Mouse (Mus musculus): ENCODE results near the gene Crybb1. TPM values are rescaled to one million over a fixed set of nuclear protein-coding genes. Genes with fewer than 3 reads are reported as not detected.

Gene Crybb1
- total and polyA plus RNA-seq, 2 experiments, result not detected

GRCm38 (mm10) chr5:112284203-112284582, 28.6 kb downstream of the Crybb1 start:
- TF ChIP-seq POLR2A (IDR thresholded peaks at IDR 0.05; ENCODE audit: extremely low read depth, insufficient read depth, low read length), result no peak
- no peaks in the 10 kb centered on the region for H3K36me3 ChIP-seq (ENCODE audit: control insufficient read depth, insufficient read depth, low read length)
- no peaks in the 10 kb centered on the region for H3K27me3 ChIP-seq (ENCODE audit: control insufficient read depth, insufficient read depth, low read length)
- no peak overlapping the region for H3K9ac ChIP-seq (ENCODE audit: low read depth, low read length)
- peak overlapping the region; percentile 61 for H3K27ac ChIP-seq (replicated peaks; ENCODE audit: insufficient read depth, low read depth, low read length)
- peaks cover 35% of the 10 kb centered on the region for H3K4me1 ChIP-seq (ENCODE audit: control insufficient read depth, insufficient read depth, low read length)
- WGBS, result 71% methylated on average over 7 of the region's 7 CpGs
- no peak overlapping the region for H3K4me3 ChIP-seq (ENCODE audit: insufficient read depth, low read depth, low read length)
- H3K79me2 ChIP-seq (ENCODE audit: control insufficient read depth, insufficient read depth, low read length), result peaks cover 46% of the 10 kb centered on the region; the same call in 1 of the 2 replicates
- no peak for DNase-seq (ENCODE audit: extremely low read depth, low read depth, low spot score)

- peaks cover 48% of the 10 kb centered on the region; the same call in 1 of the 2 replicates for H3K79me2 ChIP-seq (ENCODE audit: control insufficient read depth, insufficient read depth, low read length)
- no peak for DNase-seq (ENCODE audit: extremely low read depth, low read depth, low spot score)
- H3K4me1 ChIP-seq (ENCODE audit: control insufficient read depth, insufficient read depth, low read length), result peaks cover 34% of the 10 kb centered on the region
- no peak for TF ChIP-seq POLR2A (IDR thresholded peaks at IDR 0.05; ENCODE audit: extremely low read depth, insufficient read depth, low read length)
- no peak for TF ChIP-seq CTCF (IDR thresholded peaks at IDR 0.05; ENCODE audit: low read depth, low read length)
- no peaks in the 10 kb centered on the region for H3K27me3 ChIP-seq (ENCODE audit: control insufficient read depth, insufficient read depth, low read length)
- no peak overlapping the region for H3K9ac ChIP-seq (ENCODE audit: low read depth, low read length)
- H3K36me3 ChIP-seq (ENCODE audit: control insufficient read depth, insufficient read depth, low read length), result no peaks in the 10 kb centered on the region
- H3K4me3 ChIP-seq (ENCODE audit: insufficient read depth, low read depth, low read length), result no peak overlapping the region
- no peak overlapping the region for H3K27ac ChIP-seq (replicated peaks; ENCODE audit: insufficient read depth, low read depth, low read length)
- WGBS, result 91% methylated on average over 7 of the region's 7 CpGs
Observed at GRCm38 (mm10) chr5:112285548-112286085, 30.0 kb downstream of the Crybb1 start.

DNA sequence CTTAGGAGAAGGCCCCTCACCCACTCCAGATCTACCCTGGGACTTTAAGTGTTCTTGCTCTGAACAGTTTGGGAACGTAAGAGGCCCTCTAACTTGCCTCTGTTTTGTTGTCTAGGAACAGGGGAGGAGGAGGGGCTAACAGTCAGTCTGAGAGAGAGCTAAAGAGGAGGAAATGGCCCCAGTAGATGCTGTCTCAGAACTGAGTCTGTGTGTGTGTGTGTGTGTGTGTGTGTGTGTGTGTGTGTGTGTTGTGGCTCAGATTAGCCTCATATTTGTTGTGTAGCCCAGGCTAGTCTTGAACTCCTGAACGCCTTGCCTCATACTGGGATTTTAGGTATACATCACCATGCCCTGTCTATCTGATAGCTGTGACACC, 31.0 kb downstream of the Crybb1 start:
- H3K27ac ChIP-seq (replicated peaks; ENCODE audit: insufficient read depth, low read depth, low read length), result no peak overlapping the region
- WGBS, result 81% methylated on average over 2 of the region's 2 CpGs

DNA sequence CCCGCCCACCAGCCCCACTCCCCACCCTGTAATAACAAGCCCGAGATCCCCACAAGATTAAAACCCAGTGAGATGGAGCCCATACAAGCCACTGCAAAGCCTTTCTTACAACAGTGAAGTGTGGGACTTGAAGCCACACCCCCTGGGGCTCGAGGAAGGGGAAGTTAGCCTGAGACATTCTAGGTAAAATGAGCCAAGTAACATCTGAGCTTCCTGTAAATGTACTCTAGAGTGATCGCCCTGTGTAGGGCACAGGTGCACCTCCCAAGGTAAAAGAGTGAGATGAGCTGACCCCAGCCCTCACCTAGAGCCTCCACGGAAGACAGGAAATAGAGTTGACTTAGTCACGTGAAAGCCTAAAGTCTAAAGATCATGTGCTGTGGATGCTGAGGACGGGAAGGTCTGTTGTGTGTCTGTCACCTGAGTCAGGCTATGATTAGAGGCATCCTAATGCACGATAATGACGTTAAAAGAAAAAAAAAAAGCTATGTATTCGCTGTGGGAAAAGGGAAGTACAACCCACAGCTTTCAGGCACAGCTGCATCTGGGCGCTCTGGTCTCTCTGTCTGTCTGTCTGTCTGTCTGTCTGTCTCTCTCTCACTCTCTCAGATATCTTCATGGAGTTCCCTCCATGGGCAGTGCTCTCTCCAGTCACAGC, 31.5 kb downstream of the Crybb1 start:
- H3K79me2 ChIP-seq (ENCODE audit: control insufficient read depth, insufficient read depth, low read length), result peaks cover 53% of the 10 kb centered on the region
- no peak for TF ChIP-seq CTCF (IDR thresholded peaks at IDR 0.05; ENCODE audit: low read depth, low read length)
- TF ChIP-seq POLR2A (IDR thresholded peaks at IDR 0.05; ENCODE audit: extremely low read depth, insufficient read depth, low read length), result no peak
- H3K27ac ChIP-seq (replicated peaks; ENCODE audit: insufficient read depth, low read depth, low read length), result peak overlapping the region; percentile 18; the same call in 1 of the 2 replicates
- 35% methylated on average over 11 of the region's 11 CpGs for WGBS
- no peak overlapping the region for H3K4me3 ChIP-seq (ENCODE audit: insufficient read depth, low read depth, low read length)
- H3K4me1 ChIP-seq (ENCODE audit: control insufficient read depth, insufficient read depth, low read length), result peaks cover 39% of the 10 kb centered on the region
- H3K27me3 ChIP-seq (ENCODE audit: control insufficient read depth, insufficient read depth, low read length), result no peaks in the 10 kb centered on the region
- no peak overlapping the region for H3K9ac ChIP-seq (ENCODE audit: low read depth, low read length)
- no peaks in the 10 kb centered on the region for H3K36me3 ChIP-seq (ENCODE audit: control insufficient read depth, insufficient read depth, low read length)
- DNase-seq (ENCODE audit: extremely low read depth, low read depth, low spot score), result peak; percentile 64

More for the DNA sequence above, 31.0 kb downstream of the Crybb1 start:
- Histone ChIP-seq H3K36me3 (ENCODE audit: control insufficient read depth, insufficient read depth, low read length) (no peaks in the 10 kb centered on the region), H3K4me1 (ENCODE audit: control insufficient read depth, insufficient read depth, low read length) (peaks cover 37% of the 10 kb centered on the region), H3K27me3 (ENCODE audit: control insufficient read depth, insufficient read depth, low read length) (no peaks in the 10 kb centered on the region), H3K9ac (ENCODE audit: low read depth, low read length) (no peak overlapping the region), H3K4me3 (ENCODE audit: insufficient read depth, low read depth, low read length) (no peak overlapping the region), H3K79me2 (ENCODE audit: control insufficient read depth, insufficient read depth, low read length) (peaks cover 53% of the 10 kb centered on the region; the same call in 1 of the 2 replicates)
- TF ChIP-seq POLR2A (IDR thresholded peaks at IDR 0.05; ENCODE audit: extremely low read depth, insufficient read depth, low read length) (no peak), CTCF (IDR thresholded peaks at IDR 0.05; ENCODE audit: low read depth, low read length) (no peak)
- DNase-seq (ENCODE audit: extremely low read depth, low read depth, low spot score), result no peak

DNA sequence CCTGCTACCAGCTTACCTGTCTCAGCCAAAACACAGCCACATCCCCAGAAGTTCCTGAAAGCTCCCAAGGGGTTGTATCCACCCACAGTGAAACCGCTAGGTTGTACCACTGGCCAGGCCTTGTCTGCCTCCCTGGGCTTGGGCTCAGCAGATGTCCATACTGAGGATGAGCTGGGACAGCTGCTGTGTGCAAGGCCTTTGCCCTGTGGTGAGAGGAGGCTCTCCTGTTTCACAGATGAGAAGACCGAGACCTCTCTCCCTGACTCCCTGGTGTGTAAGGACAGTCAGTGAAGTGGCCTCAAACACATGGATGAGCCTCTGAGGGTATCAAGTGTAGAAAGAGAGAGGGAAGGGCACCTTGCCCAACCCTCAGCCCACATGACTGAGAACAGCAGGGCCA, 32.0 kb downstream of the Crybb1 start:
- WGBS, result 85% methylated on average over 2 of the region's 2 CpGs

More for the DNA sequence above, 32.0 kb downstream of the Crybb1 start:
- no peak for DNase-seq (ENCODE audit: extremely low read depth, low read depth, low spot score)
- TF ChIP-seq CTCF (IDR thresholded peaks at IDR 0.05; ENCODE audit: low read depth, low read length) (no peak), POLR2A (IDR thresholded peaks at IDR 0.05; ENCODE audit: extremely low read depth, insufficient read depth, low read length) (no peak)
- peaks cover 54% of the 10 kb centered on the region for H3K79me2 ChIP-seq (ENCODE audit: control insufficient read depth, insufficient read depth, low read length)
- peaks cover 42% of the 10 kb centered on the region for H3K4me1 ChIP-seq (ENCODE audit: control insufficient read depth, insufficient read depth, low read length)
- no peak overlapping the region for H3K9ac ChIP-seq (ENCODE audit: low read depth, low read length)
- 0 out of 2 replicates have a peak overlapping the region, but pooled peaks have one; percentile 7 for H3K27ac ChIP-seq (replicated peaks; ENCODE audit: insufficient read depth, low read depth, low read length)
- no peak overlapping the region for H3K4me3 ChIP-seq (ENCODE audit: insufficient read depth, low read depth, low read length)
- H3K36me3 ChIP-seq (ENCODE audit: control insufficient read depth, insufficient read depth, low read length), result no peaks in the 10 kb centered on the region
- no peaks in the 10 kb centered on the region for H3K27me3 ChIP-seq (ENCODE audit: control insufficient read depth, insufficient read depth, low read length)
